Mouse (Mus musculus) kidney, embryonic 15.5 days (tissue): ENCODE results near the gene Tekt5. TPM values are rescaled to one million over a fixed set of nuclear protein-coding genes. Genes with fewer than 3 reads are reported as not detected.

Source experiments
- ATAC-seq: fragments of 200-750 bp; cut with Nextera tagmentation; replicated peaks from 2 replicates; pipeline ENCODE4 v1.8.0; 2017; ENCODE audit warnings: moderate TSS enrichment; ENCODE audit not compliant: low FRiP score
- H3K27ac ChIP-seq: fragments of 300-500 bp; sonication (generic); 2 replicates; pipeline ENCODE4 v1.5.1; 2015; ENCODE audit warnings: mild to moderate bottlenecking, inconsistent platforms
- H3K27me3 ChIP-seq: fragments of 300-500 bp; sonication (generic); 2 replicates; pipeline ENCODE4 v1.6.1; 2015; ENCODE audit warnings: inconsistent platforms
- H3K36me3 ChIP-seq: fragments of 300-500 bp; sonication (generic); 2 replicates; pipeline ENCODE4 v1.6.1; 2015; ENCODE audit warnings: inconsistent platforms
- H3K4me1 ChIP-seq: fragments of 300-500 bp; sonication (generic); 2 replicates; pipeline ENCODE4 v1.6.1; 2015; ENCODE audit warnings: inconsistent platforms
- H3K4me2 ChIP-seq: fragments of 300-500 bp; sonication (generic); 2 replicates; pipeline ENCODE4 v1.6.1; 2015; ENCODE audit warnings: moderate library complexity, mild to moderate bottlenecking, inconsistent platforms
- H3K4me3 ChIP-seq: fragments of 300-500 bp; sonication (generic); replicated peaks from 2 replicates; pipeline ENCODE4 v1.5.1; 2015; ENCODE audit warnings: mild to moderate bottlenecking, inconsistent platforms
- H3K9ac ChIP-seq: fragments of 300-500 bp; sonication (generic); 2 replicates; pipeline ENCODE4 v1.6.1; 2015; ENCODE audit warnings: mild to moderate bottlenecking, inconsistent platforms
- H3K9me3 ChIP-seq: fragments of 300-500 bp; sonication (generic); replicated peaks from 2 replicates; pipeline ENCODE4 v1.6.1; 2016; ENCODE audit warnings: inconsistent platforms
- WGBS: fragments of 180-500 bp; shearing (Covaris S2); methylation state at CpG from one replicate; pipeline ENCODE4 v1.1.7; 2015; ENCODE audit warnings: mixed read lengths; 5-methylcytosine and 5-hydroxymethylcytosine counted together
- polyA plus RNA-seq: library from polyadenylated mRNA; unstranded; fragments of >200 nt; fragmentation: Nextera tagmentation; extraction: Ambion mirVana; gene quantifications from 2 replicates; pipeline ENCODE4 v1.2.1, GENCODE M21; 2015

The Tekt5 gene
- polyA plus RNA-seq, result 0.91 and 1.1 TPM in 2 replicates

DNA sequence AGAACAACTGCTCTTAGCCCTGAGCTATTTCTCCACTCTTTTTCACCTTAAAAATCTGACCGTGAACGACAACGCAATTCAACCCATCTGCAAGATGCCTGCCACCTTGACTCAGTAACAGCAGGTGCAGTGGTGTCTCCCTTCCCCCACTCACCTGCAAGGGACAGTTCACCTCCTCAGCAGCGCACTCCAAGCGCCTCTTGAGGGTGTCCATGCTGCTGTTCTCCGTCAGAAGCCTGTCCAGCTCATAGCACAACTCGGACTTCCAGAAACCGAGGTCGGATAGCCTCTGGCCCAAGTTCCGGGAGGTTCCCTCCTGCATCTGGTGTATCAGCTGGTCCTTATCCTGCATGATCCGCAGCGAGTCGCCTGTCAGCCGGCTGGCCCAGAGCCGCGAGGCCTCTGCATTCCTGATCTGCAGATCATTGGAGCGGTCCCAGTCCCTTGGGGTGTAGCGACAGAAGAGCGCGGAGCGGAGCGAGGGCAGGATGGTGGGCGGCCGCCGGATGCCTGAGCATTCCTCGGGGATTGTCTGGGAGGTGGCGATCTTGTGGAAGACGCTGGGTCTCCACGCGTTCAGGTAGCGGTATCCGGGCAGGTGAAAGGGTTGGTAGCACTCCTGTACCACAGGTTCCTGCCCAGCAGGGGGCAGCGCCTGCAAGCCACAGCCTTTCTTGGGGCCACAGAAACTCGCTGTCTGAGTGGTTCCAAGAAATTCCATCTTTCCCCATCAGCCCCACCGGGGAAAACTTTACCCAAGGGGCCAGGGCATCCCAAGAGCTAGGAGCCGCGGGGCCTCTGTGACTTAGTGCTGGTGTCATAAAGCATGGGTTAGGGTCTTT is at the start of gene Tekt5:
Tekt5 (minus strand) TSS at position 792 of the 842 bp plus-strand sequence.
- Histone ChIP-seq H3K27me3 (peaks cover 7% of the 10 kb centered on the region; the same call in 1 of the 2 replicates), H3K36me3 (no peaks in the 10 kb centered on the region), H3K4me2 (peak within 1 kb of the TSS; percentile 64), H3K9ac (no peak within 1 kb of the TSS), H3K4me3 (peak within 1 kb of the TSS; percentile 36), H3K4me1 (peaks cover 16% of the 10 kb centered on the region), H3K27ac (no peak within 1 kb of the TSS), H3K9me3 (no peaks in the 10 kb centered on the region)
- peak; percentile 91 for ATAC-seq
- 6% methylated on average over 37 of the region's 37 CpGs for WGBS

DNA sequence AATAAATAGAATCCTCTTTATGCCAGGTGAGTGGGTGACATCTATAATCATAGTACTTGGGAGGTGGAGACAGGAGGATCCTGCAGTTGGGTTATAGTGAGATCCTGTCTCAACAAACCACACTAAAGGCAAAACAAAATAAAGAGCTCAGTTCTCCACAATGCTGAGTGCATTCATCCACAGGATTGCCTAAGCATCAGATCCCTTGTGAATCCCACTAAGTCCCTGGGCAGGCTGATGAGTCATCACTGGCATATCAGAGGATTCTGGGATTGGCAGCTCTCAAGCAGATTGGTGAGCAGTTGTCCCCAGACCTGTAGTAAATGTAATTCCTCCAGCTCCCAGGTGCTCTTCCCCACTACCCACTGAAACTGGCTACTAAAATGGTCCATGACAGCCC is 48.4 kb upstream of the Tekt5 start:
- Histone ChIP-seq H3K4me2 (no peak overlapping the region), H3K4me1 (peaks cover 23% of the 10 kb centered on the region), H3K27me3 (no peaks in the 10 kb centered on the region), H3K36me3 (no peaks in the 10 kb centered on the region), H3K27ac (no peak overlapping the region), H3K9ac (no peak overlapping the region), H3K4me3 (no peak overlapping the region), H3K9me3 (no peaks in the 10 kb centered on the region)
- ATAC-seq, result no peak

DNA sequence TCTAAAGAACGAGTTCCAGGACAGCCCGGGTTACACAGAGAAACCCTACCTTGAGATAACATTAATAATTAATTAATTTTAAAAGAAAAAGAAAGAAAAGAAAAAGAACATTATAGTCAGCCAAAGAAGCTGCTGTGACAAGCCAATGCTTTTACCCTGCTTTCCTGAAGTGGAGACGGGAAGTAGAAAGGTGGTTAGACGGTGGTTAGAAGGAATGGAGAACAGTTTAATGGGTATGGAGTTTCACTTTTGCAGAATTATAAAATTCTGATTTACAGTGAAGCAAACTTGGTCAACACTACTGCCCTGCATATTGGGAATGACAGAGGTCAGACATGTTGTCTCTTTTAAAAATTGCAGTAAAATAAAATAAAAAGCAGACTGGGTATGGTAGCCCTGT is 46.5 kb upstream of the Tekt5 start:
- Histone ChIP-seq H3K4me3 (no peak overlapping the region), H3K4me1 (peaks cover 11% of the 10 kb centered on the region), H3K9ac (no peak overlapping the region), H3K27ac (no peak overlapping the region), H3K27me3 (no peaks in the 10 kb centered on the region), H3K9me3 (no peaks in the 10 kb centered on the region), H3K4me2 (no peak overlapping the region), H3K36me3 (no peaks in the 10 kb centered on the region)
- ATAC-seq, result no peak
- 84% methylated on average over 4 of the region's 4 CpGs for WGBS

DNA sequence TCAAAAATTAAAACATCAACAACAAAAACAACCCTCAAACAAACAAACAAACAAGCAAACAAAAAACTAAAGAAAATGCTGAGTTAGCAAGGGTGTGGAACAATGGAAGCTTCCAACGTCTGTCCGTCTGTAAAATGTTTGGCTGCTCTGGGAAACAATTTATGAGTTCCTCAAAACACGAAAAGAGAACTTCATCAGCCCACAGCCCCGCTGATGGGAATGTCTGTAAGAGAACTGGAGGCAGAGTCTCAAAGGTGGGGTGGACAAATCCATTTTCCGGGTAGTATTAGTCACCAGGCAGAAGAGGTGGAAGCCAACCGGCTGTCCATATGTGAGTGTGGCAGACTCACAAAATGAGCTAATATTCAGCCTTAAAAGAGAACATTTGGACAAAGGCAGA is 46.0 kb upstream of the Tekt5 start:
- H3K4me3 ChIP-seq, result no peak overlapping the region
- WGBS, result 77% methylated on average over 6 of the region's 6 CpGs
- no peak overlapping the region for H3K9ac ChIP-seq

DNA sequence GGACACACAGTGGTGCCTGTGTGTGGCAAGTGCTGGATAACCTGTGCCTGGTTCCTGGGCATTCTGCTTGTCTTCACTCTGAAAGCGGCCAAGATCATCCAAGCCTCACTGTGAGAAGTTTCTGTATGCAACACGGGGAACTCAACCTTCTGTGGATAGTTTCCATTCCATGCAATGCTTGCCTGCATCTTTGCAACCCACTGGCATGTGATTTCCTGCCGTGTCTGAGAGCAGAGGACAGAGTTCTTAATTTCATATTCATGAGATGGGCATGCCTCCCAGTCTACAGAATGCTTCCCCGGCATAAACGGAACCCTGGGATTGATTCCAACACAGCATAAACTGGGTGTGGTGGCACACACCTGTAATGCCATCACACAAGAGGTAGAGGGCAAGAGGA is 42.8 kb upstream of the Tekt5 start:
- Histone ChIP-seq H3K4me3 (no peak overlapping the region), H3K4me1 (0 out of 2 replicates have a peak, but pooled peaks cover 3% of the 10 kb centered on the region), H3K9me3 (no peaks in the 10 kb centered on the region), H3K27ac (no peak overlapping the region), H3K4me2 (no peak overlapping the region), H3K27me3 (no peaks in the 10 kb centered on the region), H3K9ac (no peak overlapping the region), H3K36me3 (no peaks in the 10 kb centered on the region)
- ATAC-seq, result no peak
- 85% methylated on average over 5 of the region's 5 CpGs for WGBS

More for the DNA sequence above, 46.0 kb upstream of the Tekt5 start:
- no peak overlapping the region for H3K27ac ChIP-seq
- H3K27me3 ChIP-seq, result no peaks in the 10 kb centered on the region
- no peak for ATAC-seq
- no peaks in the 10 kb centered on the region for H3K36me3 ChIP-seq
- peaks cover 7% of the 10 kb centered on the region for H3K4me1 ChIP-seq
- no peak overlapping the region for H3K4me2 ChIP-seq
- no peaks in the 10 kb centered on the region for H3K9me3 ChIP-seq

DNA sequence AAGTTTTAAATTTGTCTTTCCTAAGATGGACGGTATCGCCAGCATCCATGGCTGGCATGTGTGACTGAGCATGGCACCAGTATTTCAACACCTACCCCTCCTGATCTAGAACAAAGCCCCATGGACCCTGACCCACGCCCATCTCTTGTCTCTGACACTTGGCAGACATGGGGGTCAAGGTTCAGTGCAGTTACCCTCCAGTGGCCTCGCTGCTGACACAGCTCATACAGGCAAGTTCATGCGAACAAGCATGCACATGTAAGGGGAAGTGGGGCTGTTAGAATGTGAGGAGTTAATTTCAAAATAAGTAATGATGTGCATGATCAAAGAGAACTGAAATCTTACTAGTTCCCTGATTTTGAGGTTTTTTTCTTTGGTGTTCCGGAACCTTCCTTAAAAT is 40.9 kb upstream of the Tekt5 start:
- Histone ChIP-seq H3K4me1 (0 out of 2 replicates have a peak, but pooled peaks cover 3% of the 10 kb centered on the region), H3K4me3 (no peak overlapping the region), H3K9ac (no peak overlapping the region), H3K36me3 (no peaks in the 10 kb centered on the region), H3K4me2 (no peak overlapping the region), H3K27me3 (no peaks in the 10 kb centered on the region), H3K9me3 (no peaks in the 10 kb centered on the region), H3K27ac (no peak overlapping the region)
- ATAC-seq, result peak; percentile 60; the same call in 1 of the 2 replicates
- WGBS, result 73% methylated on average over 6 of the region's 6 CpGs

DNA sequence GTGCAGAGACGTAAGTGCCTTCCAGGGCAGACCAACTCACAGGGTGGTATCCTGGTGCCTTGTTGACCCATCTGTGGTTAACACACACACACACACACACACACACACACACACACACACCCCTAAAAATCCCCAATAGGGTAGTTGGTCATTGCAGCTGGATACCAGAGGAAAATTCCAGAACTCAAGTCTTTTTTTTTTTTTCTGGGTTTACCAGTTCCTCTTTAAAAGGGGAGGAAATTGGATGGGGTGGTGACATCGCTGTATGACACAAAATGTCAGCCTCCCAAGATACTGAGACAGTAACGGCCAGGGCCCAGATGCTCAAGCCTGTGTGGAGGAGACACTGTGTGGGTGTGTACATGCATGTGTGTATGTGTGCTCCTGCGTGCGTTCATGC is 38.1 kb upstream of the Tekt5 start:
- no peak for ATAC-seq
- no peaks in the 10 kb centered on the region for H3K36me3 ChIP-seq
- H3K4me1 ChIP-seq, result 0 out of 2 replicates have a peak, but pooled peaks cover 3% of the 10 kb centered on the region
- H3K9me3 ChIP-seq, result no peaks in the 10 kb centered on the region
- H3K27ac ChIP-seq, result no peak overlapping the region
- no peaks in the 10 kb centered on the region for H3K27me3 ChIP-seq
- H3K4me2 ChIP-seq, result no peak overlapping the region
- no peak overlapping the region for H3K9ac ChIP-seq
- no peak overlapping the region for H3K4me3 ChIP-seq
- WGBS, result 85% methylated on average over 5 of the region's 5 CpGs

DNA sequence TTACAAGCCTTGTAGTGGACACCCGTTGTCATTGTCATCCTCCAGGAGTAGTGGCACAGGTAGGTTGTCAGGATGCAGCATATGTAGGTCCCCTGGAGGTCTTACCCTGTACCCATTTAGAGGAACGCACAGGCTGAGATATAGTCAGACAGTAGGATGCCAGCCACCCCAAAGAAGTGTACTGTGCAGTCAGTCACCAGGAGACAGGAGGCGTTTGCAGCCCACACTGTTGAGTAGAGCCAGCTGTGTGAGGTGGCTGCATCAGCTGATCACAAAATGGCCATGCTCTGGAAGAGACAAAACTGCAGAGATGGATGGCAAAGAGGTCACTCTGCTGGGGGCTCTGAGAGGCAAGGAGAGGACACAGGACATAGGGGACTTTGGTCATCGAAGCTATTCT is 37.1 kb upstream of the Tekt5 start:
- 88% methylated on average over 4 of the region's 4 CpGs for WGBS
- no peaks in the 10 kb centered on the region for H3K27me3 ChIP-seq
- H3K27ac ChIP-seq, result no peak overlapping the region
- ATAC-seq, result no peak
- H3K36me3 ChIP-seq, result peaks cover 2% of the 10 kb centered on the region; the same call in 1 of the 2 replicates
- H3K4me2 ChIP-seq, result no peak overlapping the region
- H3K4me3 ChIP-seq, result no peak overlapping the region
- H3K9me3 ChIP-seq, result no peaks in the 10 kb centered on the region
- no peak overlapping the region for H3K9ac ChIP-seq
- 0 out of 2 replicates have a peak, but pooled peaks cover 3% of the 10 kb centered on the region for H3K4me1 ChIP-seq

DNA sequence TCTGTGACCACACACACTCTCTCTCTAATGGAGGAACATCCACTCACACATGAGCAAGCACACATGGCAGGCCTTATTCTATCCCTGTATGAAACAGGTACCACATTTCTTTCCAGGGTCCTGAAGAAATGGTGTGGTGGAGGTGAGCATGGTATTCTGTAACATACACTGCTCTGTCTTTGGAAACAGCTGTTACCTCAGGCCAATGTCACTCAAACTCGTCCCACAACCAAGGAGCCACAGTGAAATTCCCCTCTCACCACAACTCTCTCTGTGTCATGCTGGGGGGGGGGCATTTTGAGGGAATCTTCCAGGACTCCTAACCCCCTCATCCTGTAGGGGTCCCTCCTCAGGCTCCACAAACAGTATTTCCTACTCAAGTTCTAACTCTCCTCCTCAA is 36.6 kb upstream of the Tekt5 start:
- Histone ChIP-seq H3K9me3 (no peaks in the 10 kb centered on the region), H3K4me2 (no peak overlapping the region), H3K27me3 (no peaks in the 10 kb centered on the region), H3K36me3 (peaks cover 7% of the 10 kb centered on the region), H3K4me1 (0 out of 2 replicates have a peak, but pooled peaks cover 3% of the 10 kb centered on the region), H3K4me3 (no peak overlapping the region), H3K9ac (no peak overlapping the region), H3K27ac (no peak overlapping the region)
- no peak for ATAC-seq
- 73% methylated on average over 1 of the region's 1 CpGs for WGBS

DNA sequence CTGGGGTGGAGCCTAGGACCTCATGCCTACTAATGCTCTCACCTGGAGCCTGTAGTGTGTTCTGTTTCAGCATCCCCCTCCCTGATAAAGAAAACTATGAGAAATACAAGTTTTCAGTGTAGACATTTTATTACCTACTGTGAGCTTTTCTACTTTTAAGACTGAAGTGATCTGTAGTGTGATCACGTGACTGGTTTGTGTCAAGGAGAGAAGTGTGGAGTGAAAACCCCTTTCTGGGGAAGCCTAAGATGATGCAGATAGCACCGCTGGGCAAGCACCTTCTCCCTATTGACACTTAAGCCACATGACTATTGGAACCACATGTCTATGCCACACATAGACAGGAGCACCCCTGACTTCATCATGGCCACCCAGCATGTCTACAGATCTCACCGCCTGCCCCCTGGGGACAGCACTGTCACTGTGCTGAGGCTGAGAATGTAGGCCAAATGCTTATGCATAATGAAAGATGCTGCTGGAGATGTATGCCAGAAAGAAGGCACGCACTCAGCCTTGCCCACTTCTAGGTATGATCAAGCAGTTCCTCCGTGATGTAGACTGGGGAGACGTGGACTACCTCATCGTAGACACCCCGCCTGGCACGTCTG is 25.3 kb upstream of the Tekt5 start:
- Histone ChIP-seq H3K4me2 (no peak overlapping the region), H3K9me3 (0 out of 2 replicates have a peak, but pooled peaks cover 3% of the 10 kb centered on the region), H3K4me3 (no peak overlapping the region), H3K36me3 (peaks cover 99% of the 10 kb centered on the region), H3K27ac (no peak overlapping the region), H3K9ac (no peak overlapping the region), H3K27me3 (no peaks in the 10 kb centered on the region), H3K4me1 (no peaks in the 10 kb centered on the region)
- ATAC-seq, result no peak
- WGBS, result 95% methylated on average over 9 of the region's 9 CpGs

DNA sequence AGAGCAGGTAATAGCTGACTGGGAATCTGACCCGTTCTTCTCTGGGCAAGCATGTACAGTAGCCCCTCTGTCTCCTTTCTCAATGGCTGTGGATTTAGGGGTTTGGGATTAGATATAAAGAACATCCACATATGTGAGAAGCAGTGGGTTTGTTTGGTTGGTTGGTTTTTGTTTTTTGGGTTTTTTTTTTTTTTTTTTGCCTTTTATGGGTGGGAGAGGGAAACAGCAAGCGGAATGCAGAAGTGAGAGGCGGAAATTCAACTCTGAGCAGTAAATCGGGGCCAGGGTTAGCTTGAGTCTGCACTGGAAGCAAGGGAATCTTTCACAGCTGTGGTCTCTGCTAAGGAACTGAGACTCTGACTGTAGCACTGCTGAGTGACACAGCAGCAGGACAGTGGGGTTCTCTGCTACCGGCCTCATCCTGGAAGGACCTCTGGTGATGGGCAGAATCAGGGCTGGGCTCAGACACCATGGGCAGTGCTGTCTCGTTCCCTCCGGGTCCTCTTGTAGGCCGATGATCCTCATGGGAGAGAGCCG is 22.5 kb upstream of the Tekt5 start:
- Histone ChIP-seq H3K27me3 (no peaks in the 10 kb centered on the region), H3K36me3 (peaks cover 97% of the 10 kb centered on the region), H3K9me3 (0 out of 2 replicates have a peak, but pooled peaks cover 3% of the 10 kb centered on the region), H3K4me2 (no peak overlapping the region), H3K9ac (no peak overlapping the region), H3K4me3 (no peak overlapping the region), H3K27ac (no peak overlapping the region), H3K4me1 (peaks cover 3% of the 10 kb centered on the region)
- 92% methylated on average over 9 of the region's 9 CpGs for WGBS
- no peak for ATAC-seq

DNA sequence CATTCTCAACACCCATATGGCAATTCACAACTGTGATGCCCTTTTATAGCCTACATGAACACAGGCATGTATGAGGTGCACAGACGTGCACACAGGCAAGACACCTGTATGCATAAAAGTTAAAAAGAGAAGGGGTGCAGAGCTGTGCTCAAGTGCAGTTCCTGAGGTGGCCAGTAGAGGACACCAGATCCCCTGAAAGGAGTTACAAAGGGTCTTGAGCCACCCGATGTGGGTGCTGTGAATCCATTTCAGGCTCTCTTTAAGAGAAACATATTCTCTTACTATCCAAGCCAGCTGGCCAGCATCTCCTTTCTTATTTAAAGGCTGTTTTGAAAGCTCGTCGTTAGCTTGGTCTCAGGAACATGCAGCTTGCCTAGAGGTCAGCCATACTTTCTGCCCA is 21.6 kb upstream of the Tekt5 start:
- no peak for ATAC-seq
- Histone ChIP-seq H3K4me2 (no peak overlapping the region), H3K27ac (no peak overlapping the region), H3K4me1 (peaks cover 10% of the 10 kb centered on the region), H3K9me3 (0 out of 2 replicates have a peak, but pooled peaks cover 3% of the 10 kb centered on the region), H3K27me3 (no peaks in the 10 kb centered on the region), H3K36me3 (peaks cover 88% of the 10 kb centered on the region), H3K4me3 (no peak overlapping the region), H3K9ac (no peak overlapping the region)
- 96% methylated on average over 4 of the region's 4 CpGs for WGBS
